Mouse (Mus musculus) neutrophil, adult 5-6 weeks (primary cell): ENCODE results near the gene Ctcf. TPM values are rescaled to one million over a fixed set of nuclear protein-coding genes. Genes with fewer than 3 reads are reported as not detected.

Experiments
- ATAC-seq: fragments of 151-379, 151-347 bp; 2 replicates; pipeline ENCODE4 v1.8.0; 2017; ENCODE audit warnings: mild to moderate bottlenecking, moderate TSS enrichment; ENCODE audit not compliant: insufficient number of reproducible peaks, poor library complexity, low FRiP score, severe bottlenecking; ENCODE audit errors: extremely low read depth
- total RNA-seq: library from RNA; stranded (forward); fragments of 200-1000 nt; gene quantifications from 2 replicates; pipeline ENCODE4 v1.2.3, GENCODE M21; 2017

Gene Ctcf
- total RNA-seq, 1 experiment from 2014 or later, result 147 TPM

GRCm38 (mm10) chr8:105714139-105714538, 77.8 kb downstream of the Ctcf start:
- peak; percentile 89 for ATAC-seq

- no peak for ATAC-seq
Measured at GRCm38 (mm10) chr8:105715042-105715441, 78.7 kb downstream of the Ctcf start.

GRCm38 (mm10) chr8:105716302-105716945, 80.1 kb downstream of the Ctcf start:
- no peak for ATAC-seq

- no peak for ATAC-seq
Measured at GRCm38 (mm10) chr8:105719637-105720036, 83.3 kb downstream of the Ctcf start.

GRCm38 (mm10) chr8:105722861-105723260, 86.5 kb downstream of the Ctcf start:
- no peak for ATAC-seq

- no peak for ATAC-seq
Measured at GRCm38 (mm10) chr8:105725726-105726125, 89.4 kb downstream of the Ctcf start.

- ATAC-seq, result 0 out of 2 replicates have a peak, but pooled peaks have one; percentile 13
Measured at GRCm38 (mm10) chr8:105727397-105728124, 91.2 kb downstream of the Ctcf start.

- ATAC-seq, result no peak
Measured at GRCm38 (mm10) chr8:105732186-105732585, 95.8 kb downstream of the Ctcf start.

Other genes starting within 250 kb of the Ctcf start
- not detected in 2 replicates for gene Kctd19, start 223.1 kb upstream of the Ctcf start, total RNA-seq
- gene Lrrc36, start 223.0 kb upstream of the Ctcf start, total RNA-seq, result not detected in 2 replicates
- gene Tppp3, start 165.0 kb upstream of the Ctcf start, total RNA-seq, result 4.9 and 9.3 TPM in 2 replicates
- gene Zdhhc1, start 139.7 kb upstream of the Ctcf start, total RNA-seq, result 0.47 and 0.86 TPM in 2 replicates
- gene Hsd11b2, start 117.8 kb upstream of the Ctcf start, total RNA-seq, result not detected in 2 replicates
- gene Atp6v0d1, start 70.5 kb upstream of the Ctcf start, total RNA-seq, result 71.1 and 86.3 TPM in 2 replicates
- 6.2 and 7.6 TPM in 2 replicates for gene Ripor1, start 31.3 kb upstream of the Ctcf start, total RNA-seq
- gene Agrp, start 825 bp downstream of the Ctcf start, total RNA-seq, result not detected in 2 replicates
- gene Carmil2, start 49.7 kb downstream of the Ctcf start, total RNA-seq, result 27.5 and 29.7 TPM in 2 replicates
- 28.7 and 29.8 TPM in 2 replicates for gene Acd, start 64.5 kb downstream of the Ctcf start, total RNA-seq
- gene Pard6a, start 64.6 kb downstream of the Ctcf start, total RNA-seq, result 3.8 and 4.7 TPM in 2 replicates
- not detected in 2 replicates for gene 4933405L10Rik, start 71.1 kb downstream of the Ctcf start, total RNA-seq
- gene Enkd1, start 71.6 kb downstream of the Ctcf start, total RNA-seq, result 0.58 and 0.86 TPM in 2 replicates
- gene Gfod2, start 122.1 kb downstream of the Ctcf start, total RNA-seq, result 1.6 and 3.6 TPM in 2 replicates
- 16.9 and 17.2 TPM in 2 replicates for gene Ranbp10, start 190.8 kb downstream of the Ctcf start, total RNA-seq
- 1.3 and 1.5 TPM in 2 replicates for gene Tsnaxip1, start 191.2 kb downstream of the Ctcf start, total RNA-seq
- gene Cenpt, start 216.7 kb downstream of the Ctcf start, total RNA-seq, result 6.4 and 10.4 TPM in 2 replicates
- gene Thap11, start 218.6 kb downstream of the Ctcf start, total RNA-seq, result 16.3 and 16.6 TPM in 2 replicates
- 18.9 and 23.7 TPM in 2 replicates for gene Nutf2, start 224.0 kb downstream of the Ctcf start, total RNA-seq
- 53.4 and 54.1 TPM in 2 replicates for gene Edc4, start 244.3 kb downstream of the Ctcf start, total RNA-seq